9 mouse cellular contexts compared by ENCODE assay signal in the genomic region with DNA sequence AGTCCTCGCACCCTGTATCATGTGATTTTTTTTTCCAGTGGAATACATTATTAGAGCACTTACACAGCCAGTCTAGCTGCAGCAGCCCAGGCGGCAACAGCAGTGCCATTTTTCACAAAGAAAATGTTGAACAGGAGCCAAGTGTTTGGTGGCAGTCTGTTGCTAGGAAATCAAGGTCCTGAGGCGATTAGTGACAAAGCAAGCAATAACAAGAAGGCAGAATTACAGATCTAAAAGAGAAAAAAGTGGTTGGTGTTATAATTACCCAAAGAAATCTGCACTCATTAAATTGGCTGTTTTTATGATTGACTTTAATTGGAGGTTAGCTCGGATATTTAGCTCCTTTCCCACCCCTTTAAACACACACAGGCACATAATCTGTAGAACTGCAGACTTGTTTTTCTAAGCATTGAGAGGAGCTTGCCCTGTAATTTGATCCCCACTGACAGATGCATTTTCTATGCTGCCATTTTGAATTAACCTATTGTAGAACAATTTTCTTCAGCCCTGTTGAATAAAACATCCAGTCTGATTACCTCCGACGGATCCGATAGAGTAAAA.
DNase-seq lines count a peak whose midpoint lies in the region; ATAC-seq and TF ChIP-seq lines count a peak whose summit lies in the region.
"Had no signal": no experiment of that assay in that cellular context is flagged by ENCODE, and none has a peak within 500 bp of the region (broad histone marks: within the 10 kb centered on the region; RNA-seq: fewer than 3 reads in every experiment).

No protein-coding gene starts in this region.

- H3K4me2 ChIP-seq in heart, embryonic 11.5 days, result peak overlapping the region; percentile 16; the same call in 1 of the 2 replicates
- H3K4me2 ChIP-seq in embryonic facial prominence, embryonic 11.5 days (ENCODE audit: low read depth, low read length), result peak overlapping the region; percentile 5; the same call in 1 of the 2 replicates
- H3K4me2 ChIP-seq in hindbrain, embryonic 12.5 days (replicated peaks), result peak overlapping the region; percentile 24
- peak overlapping the region; percentile 25 for H3K4me2 ChIP-seq in neural tube, embryonic 11.5 days (ENCODE audit: low read depth)

- no peak overlapping the region for H3K4me3 ChIP-seq in heart, embryonic 11.5 days (ENCODE audit: low read depth, low read length)
- H3K4me3 ChIP-seq in embryonic facial prominence, embryonic 11.5 days (ENCODE audit: low read depth, low read length), result no peak overlapping the region
- H3K4me3 ChIP-seq in hindbrain, embryonic 12.5 days, result no peak overlapping the region
- H3K4me3 ChIP-seq in neural tube, embryonic 11.5 days (ENCODE audit: low read depth, low read length), result no peak overlapping the region
- H3K4me3 ChIP-seq in gastrocnemius, adult 2 months, result no peak overlapping the region

- no peaks in the 10 kb centered on the region for H3K27me3 ChIP-seq in heart, embryonic 11.5 days (ENCODE audit: control insufficient read depth, insufficient read depth, low read length)
- H3K27me3 ChIP-seq in embryonic facial prominence, embryonic 11.5 days (ENCODE audit: control insufficient read depth, insufficient read depth, low read length), result no peaks in the 10 kb centered on the region
- no peaks in the 10 kb centered on the region for H3K27me3 ChIP-seq in hindbrain, embryonic 12.5 days
- no peaks in the 10 kb centered on the region for H3K27me3 ChIP-seq in neural tube, embryonic 11.5 days (ENCODE audit: control insufficient read depth, insufficient read depth, low read length)

- no peaks in the 10 kb centered on the region for H3K36me3 ChIP-seq in heart, embryonic 11.5 days (ENCODE audit: control insufficient read depth, insufficient read depth, low read length)
- no peaks in the 10 kb centered on the region for H3K36me3 ChIP-seq in embryonic facial prominence, embryonic 11.5 days (replicated peaks; ENCODE audit: control insufficient read depth, insufficient read depth, low read depth, low read length)
- no peaks in the 10 kb centered on the region for H3K36me3 ChIP-seq in hindbrain, embryonic 12.5 days
- no peaks in the 10 kb centered on the region for H3K36me3 ChIP-seq in neural tube, embryonic 11.5 days (ENCODE audit: control insufficient read depth, insufficient read depth, low read length)

- peaks cover 7% of the 10 kb centered on the region for H3K4me1 ChIP-seq in heart, embryonic 11.5 days (ENCODE audit: control insufficient read depth, insufficient read depth, low read length)
- peaks cover 3% of the 10 kb centered on the region; the same call in 1 of the 2 replicates for H3K4me1 ChIP-seq in embryonic facial prominence, embryonic 11.5 days (ENCODE audit: control insufficient read depth, insufficient read depth, low read length)
- H3K4me1 ChIP-seq in hindbrain, embryonic 12.5 days, result peaks cover 23% of the 10 kb centered on the region
- peaks cover 4% of the 10 kb centered on the region; the same call in 1 of the 2 replicates for H3K4me1 ChIP-seq in neural tube, embryonic 11.5 days (ENCODE audit: control insufficient read depth, insufficient read depth, low read length)

- no peak for DNase-seq in heart, postnatal 36 days
- peak; percentile 85 for DNase-seq in embryonic facial prominence, embryonic 11.5 days (ENCODE audit: low spot score)
- DNase-seq in layer of hippocampus, postnatal 10 days (ENCODE audit: low spot score in 2 of 2), result peak; percentile 52
- DNase-seq in neural tube, embryonic 11.5 days (ENCODE audit: low spot score), result peak; percentile 67
- DNase-seq in urinary bladder, postnatal 14 days (ENCODE audit: low spot score), result no peak
- DNase-seq in gastrocnemius, adult 2 months, result no peak

- peak overlapping the region; percentile 59 for H3K27ac ChIP-seq in heart, embryonic 11.5 days (ENCODE audit: low read depth, low read length)
- H3K27ac ChIP-seq in embryonic facial prominence, embryonic 11.5 days (replicated peaks; ENCODE audit: low read depth, low read length), result peak overlapping the region; percentile 68
- H3K27ac ChIP-seq in hindbrain, embryonic 12.5 days, result peak overlapping the region; percentile 92
- H3K27ac ChIP-seq in neural tube, embryonic 11.5 days (ENCODE audit: low read depth, low read length), result peak overlapping the region; percentile 89
- H3K27ac ChIP-seq in gastrocnemius, adult 2 months, result no peak overlapping the region
- H3K27ac ChIP-seq: macrophage had no signal

- intact Hi-C loops in heart, postnatal 36 days (cut with DNase I), result no loop called here
- intact Hi-C loops in gastrocnemius, adult 2 months (cut with DNase I), result no loop called here

- H3K9ac ChIP-seq in heart, embryonic 11.5 days (ENCODE audit: low read depth, low read length), result no peak overlapping the region
- no peak overlapping the region for H3K9ac ChIP-seq in embryonic facial prominence, embryonic 11.5 days (replicated peaks; ENCODE audit: low read length)
- H3K9ac ChIP-seq in hindbrain, embryonic 12.5 days, result no peak overlapping the region
- H3K9ac ChIP-seq in neural tube, embryonic 11.5 days (ENCODE audit: low read length), result no peak overlapping the region

- no peak for TF ChIP-seq CTCF in gastrocnemius, adult 2 months (IDR thresholded peaks at IDR 0.05)

- no peaks in the 10 kb centered on the region for H3K9me3 ChIP-seq in heart, embryonic 11.5 days (replicated peaks; ENCODE audit: control insufficient read depth, low read length)
- H3K9me3 ChIP-seq in embryonic facial prominence, embryonic 11.5 days (replicated peaks; ENCODE audit: control insufficient read depth, low read length), result no peaks in the 10 kb centered on the region
- no peaks in the 10 kb centered on the region for H3K9me3 ChIP-seq in hindbrain, embryonic 12.5 days (replicated peaks)
- H3K9me3 ChIP-seq in neural tube, embryonic 11.5 days (ENCODE audit: control insufficient read depth, low read length), result no peaks in the 10 kb centered on the region

- no peak for ATAC-seq in heart, embryonic 11.5 days (replicated peaks; ENCODE audit: insufficient number of reproducible peaks, low FRiP score, low TSS enrichment)
- peak; percentile 92 for ATAC-seq in embryonic facial prominence, embryonic 11.5 days (replicated peaks; ENCODE audit: insufficient number of reproducible peaks, low FRiP score, low TSS enrichment, low read depth)
- ATAC-seq in hindbrain, embryonic 12.5 days (ENCODE audit: low FRiP score), result peak; percentile 90
- peak; percentile 89 for ATAC-seq in neural tube, embryonic 11.5 days (ENCODE audit: insufficient read depth, low FRiP score, low TSS enrichment)

- 47% methylated on average over 7 of the region's 7 CpGs for WGBS in heart, embryonic 11.5 days (ENCODE audit: insufficient replicate concordance)
- WGBS in embryonic facial prominence, embryonic 11.5 days, result 7% methylated on average over 7 of the region's 7 CpGs
- WGBS in hindbrain, embryonic 12.5 days, result 6% methylated on average over 7 of the region's 7 CpGs
- 6% methylated on average over 7 of the region's 7 CpGs for WGBS in neural tube, embryonic 11.5 days

Comparison
In these comparisons a context has a peak if more than half of its experiments do, and no peak if none do; other contexts are left out.
1. DNase-seq: peak in embryonic facial prominence, embryonic 11.5 days (single experiment), layer of hippocampus, postnatal 10 days (2 of 2) and neural tube, embryonic 11.5 days (single experiment); none in heart, postnatal 36 days (0 of 2), urinary bladder, postnatal 14 days (single experiment) and gastrocnemius, adult 2 months (single experiment).
2. Peak in every context shown above with its lines, with median percentiles within 50 percentile points of each other: H3K4me2 ChIP-seq.